Mouse (Mus musculus): Measurements from ENCODE around the gene Tomm20. TPM values are rescaled to one million over a fixed set of nuclear protein-coding genes. Genes with fewer than 3 reads are reported as not detected.
A peak's percentile ranks its signal among the peaks of the same experiment; 100 is the strongest.

Tomm20 gene
- total RNA-seq, 2 experiments from 2014 or later: 72.5 to 237 TPM

GRCm38 (mm10) chr8:126965246-126965645 is 19.6 kb upstream of the Tomm20 start:
- no peak for ATAC-seq (replicated peaks; ENCODE audit: poor library complexity, severe bottlenecking)

GRCm38 (mm10) chr8:126962871-126963270 is 17.2 kb upstream of the Tomm20 start:
- ATAC-seq (replicated peaks; ENCODE audit: poor library complexity, severe bottlenecking): no peak

- no peak for ATAC-seq (replicated peaks; ENCODE audit: poor library complexity, severe bottlenecking)
Observed at GRCm38 (mm10) chr8:126961516-126961915, 15.9 kb upstream of the Tomm20 start.

- ATAC-seq (replicated peaks; ENCODE audit: poor library complexity, severe bottlenecking): no peak
Observed at GRCm38 (mm10) chr8:126951900-126952636, 6.4 kb upstream of the Tomm20 start.

- ATAC-seq (replicated peaks; ENCODE audit: poor library complexity, severe bottlenecking): no peak
Observed at GRCm38 (mm10) chr8:126949527-126949926, 3.9 kb upstream of the Tomm20 start.

GRCm38 (mm10) chr8:126946444-126946843 is 800 bp upstream of the Tomm20 start:
- ATAC-seq (replicated peaks; ENCODE audit: poor library complexity, severe bottlenecking): no peak

GRCm38 (mm10) chr8:126944781-126945691 is 608 bp downstream of the Tomm20 start:
- peak; percentile 60 for ATAC-seq (replicated peaks; ENCODE audit: poor library complexity, severe bottlenecking)

- no peak for ATAC-seq (replicated peaks; ENCODE audit: poor library complexity, severe bottlenecking)
Observed at GRCm38 (mm10) chr8:126943565-126943964, 2.1 kb downstream of the Tomm20 start.

- no peak for ATAC-seq (replicated peaks; ENCODE audit: poor library complexity, severe bottlenecking)
Observed at GRCm38 (mm10) chr8:126937337-126937736, 8.3 kb downstream of the Tomm20 start.

- ATAC-seq (replicated peaks; ENCODE audit: poor library complexity, severe bottlenecking): no peak
Observed at GRCm38 (mm10) chr8:126935932-126936331, 9.7 kb downstream of the Tomm20 start.

- ATAC-seq (replicated peaks; ENCODE audit: poor library complexity, severe bottlenecking): no peak
Observed at GRCm38 (mm10) chr8:126935387-126935786, 10.3 kb downstream of the Tomm20 start.

GRCm38 (mm10) chr8:126932656-126933055 is 13.0 kb downstream of the Tomm20 start:
- ATAC-seq (replicated peaks; ENCODE audit: poor library complexity, severe bottlenecking): no peak

- ATAC-seq (replicated peaks; ENCODE audit: poor library complexity, severe bottlenecking): no peak
Observed at GRCm38 (mm10) chr8:126932249-126932648, 13.4 kb downstream of the Tomm20 start.

GRCm38 (mm10) chr8:126931720-126932119 is 13.9 kb downstream of the Tomm20 start:
- no peak for ATAC-seq (replicated peaks; ENCODE audit: poor library complexity, severe bottlenecking)

GRCm38 (mm10) chr8:126929607-126930161 is 16.0 kb downstream of the Tomm20 start:
- ATAC-seq (replicated peaks; ENCODE audit: poor library complexity, severe bottlenecking): peak; percentile 84

- ATAC-seq (replicated peaks; ENCODE audit: poor library complexity, severe bottlenecking): no peak
Observed at GRCm38 (mm10) chr8:126928755-126929505, 16.7 kb downstream of the Tomm20 start.

- ATAC-seq (replicated peaks; ENCODE audit: poor library complexity, severe bottlenecking): no peak
Observed at GRCm38 (mm10) chr8:126928028-126928427, 17.6 kb downstream of the Tomm20 start.

- ATAC-seq (replicated peaks; ENCODE audit: poor library complexity, severe bottlenecking): no peak
Observed at GRCm38 (mm10) chr8:126927058-126927457, 18.6 kb downstream of the Tomm20 start.

- no peak for ATAC-seq (replicated peaks; ENCODE audit: poor library complexity, severe bottlenecking)
Observed at GRCm38 (mm10) chr8:126922981-126923380, 22.7 kb downstream of the Tomm20 start.

- no peak for ATAC-seq (replicated peaks; ENCODE audit: poor library complexity, severe bottlenecking)
Observed at GRCm38 (mm10) chr8:126921432-126921831, 24.2 kb downstream of the Tomm20 start.
